Mouse (Mus musculus) adrenal gland, adult (tissue): Measurements from ENCODE around the gene Phb.

Experiments
- DNase-seq, 2 experiments: peaks; one replicate each; pipeline ENCODE4 v3.0.0; 2022 to 2023; ENCODE audit warnings: low spot score in 1 of 2; ENCODE audit not compliant: inconsistent age in 2 of 2

Gene Phb

DNA sequence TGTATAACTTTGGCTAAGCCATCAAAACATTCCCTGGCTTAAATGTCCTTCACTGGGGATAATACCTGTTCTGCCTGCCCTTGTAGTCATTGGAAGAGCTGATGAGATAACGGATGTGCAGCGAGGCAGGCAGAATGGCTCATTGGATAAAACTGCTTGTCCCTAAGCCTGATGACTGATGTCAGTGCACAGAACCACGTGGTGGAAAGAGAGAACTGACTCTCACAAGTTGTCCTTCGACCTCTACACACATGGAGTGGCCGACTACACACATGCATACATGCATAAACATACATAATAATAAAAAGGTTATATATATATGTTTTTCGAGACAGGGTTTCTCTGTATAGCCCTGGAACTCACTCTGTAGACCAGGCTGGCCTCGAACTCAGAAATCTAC, 43.7 kb downstream of the Phb start:
- DNase-seq: no peak

DNA sequence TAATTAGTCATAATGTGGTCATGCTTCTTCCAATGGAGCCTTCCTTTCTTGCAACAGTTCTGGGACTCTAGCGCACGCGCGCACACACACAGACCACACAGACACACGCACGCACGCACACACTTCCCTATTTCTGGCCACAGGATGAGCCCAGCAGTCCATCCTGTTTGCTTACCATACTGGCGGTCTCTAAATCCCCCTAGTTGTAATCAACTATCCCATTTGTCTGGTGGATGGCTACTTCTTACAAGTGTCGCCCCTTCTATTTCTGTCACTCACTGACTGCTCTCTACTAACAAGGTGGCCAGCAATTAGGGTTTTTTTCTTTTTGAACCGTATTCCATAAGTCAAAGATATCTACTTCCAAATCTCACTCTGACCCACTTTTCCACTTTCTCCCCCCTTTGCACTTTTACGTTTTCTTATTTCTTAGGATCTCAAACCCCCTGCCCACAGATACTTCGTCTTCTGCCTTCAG, 45.4 kb downstream of the Phb start:
- DNase-seq: peak; percentile 57 to 84

DNA sequence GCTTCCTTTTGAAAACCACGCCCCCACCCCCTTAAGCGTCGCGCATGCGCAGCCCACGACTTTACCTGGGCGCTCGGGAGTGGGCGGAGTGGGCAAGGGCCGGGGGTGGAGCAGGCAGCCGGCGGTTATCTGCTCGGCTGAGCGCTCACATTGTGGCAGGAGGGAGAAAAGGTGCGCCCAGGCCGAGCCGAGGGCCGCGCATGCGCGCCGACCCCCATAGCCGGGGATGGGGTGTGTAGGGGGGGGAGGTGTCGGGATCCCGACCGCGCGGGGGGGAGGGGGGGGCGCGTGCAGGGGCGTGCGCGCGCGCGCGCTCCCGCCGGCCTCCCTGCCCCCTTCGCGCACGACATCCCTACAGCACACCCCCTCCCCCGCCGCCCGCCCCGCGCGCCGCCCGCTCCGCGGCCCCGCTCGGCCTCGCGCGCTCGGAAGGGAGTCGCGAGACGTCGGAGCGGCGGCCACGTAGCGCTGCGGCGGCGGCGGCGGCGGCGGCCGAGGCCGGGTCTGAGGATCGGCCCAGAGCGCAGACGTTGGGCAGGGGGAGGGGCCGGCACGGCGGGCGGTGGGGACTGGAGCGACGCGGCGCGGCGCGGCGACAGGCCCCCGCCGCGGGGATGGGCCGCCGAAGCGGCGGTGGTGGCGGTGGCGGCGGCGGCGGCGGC, 45.9 kb downstream of the Phb start, which contains the start of gene Zfp652:
Zfp652 (plus strand) TSS at position 111 of the 662 bp plus-strand sequence.
- DNase-seq: peak; percentile 91 to 96

DNA sequence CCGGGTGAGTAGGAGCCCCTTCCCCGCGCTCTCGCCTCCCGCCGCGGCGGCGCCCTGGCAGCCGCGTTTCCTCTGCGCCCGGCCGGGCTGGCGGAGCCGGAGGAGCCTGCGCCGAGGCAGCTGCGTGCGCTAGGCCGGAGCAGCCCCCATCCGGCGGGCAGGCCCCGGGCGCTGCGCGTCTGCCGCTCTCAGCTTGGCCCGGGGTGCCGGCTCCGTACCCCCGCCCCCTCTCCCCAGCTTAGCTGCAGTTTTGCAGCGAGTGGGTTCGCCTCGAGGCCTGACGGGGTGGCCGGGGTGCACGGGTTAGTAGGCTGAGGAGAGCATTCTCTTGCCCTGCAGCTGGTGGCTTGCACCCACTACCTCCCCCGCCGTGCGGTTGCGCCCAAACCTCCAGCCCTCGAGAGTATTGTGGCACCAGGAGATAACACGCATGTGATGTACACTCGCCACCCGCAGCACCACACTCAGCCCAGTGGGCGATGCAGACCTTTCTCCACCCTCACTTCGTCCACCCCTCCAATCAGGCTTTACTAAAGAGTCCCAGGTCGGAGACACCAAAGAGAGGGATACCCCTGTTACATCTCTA, 46.6 kb downstream of the Phb start:
- peak; percentile 64 to 85 for DNase-seq

DNA sequence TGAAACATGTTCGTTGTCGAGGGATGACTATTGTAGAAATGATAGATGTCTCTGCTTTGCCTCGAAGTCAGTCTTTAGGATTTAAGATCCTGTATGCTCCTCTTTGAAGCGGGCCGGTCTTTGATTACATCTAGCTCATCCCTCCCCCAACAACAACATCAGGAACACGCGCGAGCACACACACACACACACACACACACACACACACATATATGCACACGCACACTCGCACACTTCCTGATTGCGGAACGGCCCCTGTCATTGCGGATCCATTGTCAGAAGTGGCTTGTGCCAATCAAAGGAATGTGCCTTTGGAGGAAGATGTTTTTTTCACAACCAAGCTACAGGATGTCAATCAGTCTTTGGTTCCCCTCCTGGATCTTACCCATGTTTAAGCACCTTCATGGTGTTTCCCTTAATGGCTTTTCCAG, 47.1 kb downstream of the Phb start:
- DNase-seq: peak in 1 of 2 experiments; percentile 26

DNA sequence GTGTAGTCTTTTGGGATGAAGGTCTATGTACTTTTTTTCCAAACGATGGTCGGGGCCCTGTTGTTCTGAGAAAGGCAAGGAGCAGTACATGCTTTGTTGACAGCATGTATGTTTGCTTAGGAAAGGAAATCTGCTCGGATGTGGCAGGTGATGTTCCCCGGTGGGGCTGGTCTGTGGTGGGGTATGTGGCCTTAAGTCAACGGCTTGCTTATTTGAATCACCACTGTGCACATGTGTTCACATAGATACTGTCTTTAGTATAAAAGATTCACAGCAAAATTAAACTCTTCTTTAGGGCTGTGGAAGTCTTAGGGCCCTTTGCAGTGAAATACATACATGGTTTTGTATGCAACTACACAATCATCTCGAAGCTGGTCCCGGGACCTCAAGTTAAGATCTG, 47.7 kb downstream of the Phb start:
- DNase-seq: no peak

DNA sequence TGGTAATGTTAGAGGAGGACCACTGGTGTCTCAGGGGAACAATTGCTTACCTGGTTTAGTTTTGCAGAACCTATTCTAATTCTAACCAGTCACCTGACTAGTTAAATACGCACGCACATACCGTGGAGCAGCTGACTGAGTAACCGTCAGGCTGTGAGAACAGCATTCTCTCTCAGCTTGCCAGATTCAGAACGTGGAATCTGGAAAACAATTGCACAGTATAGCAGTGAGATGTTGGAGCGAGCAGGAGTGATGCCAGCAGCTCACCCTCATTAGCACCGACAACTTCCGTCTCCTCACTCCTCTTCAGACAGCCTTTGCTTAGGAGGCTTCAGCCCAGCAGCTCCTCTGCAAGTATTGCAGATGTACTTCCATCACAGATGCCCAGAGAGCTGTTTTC, 49.4 kb downstream of the Phb start:
- no peak for DNase-seq

DNA sequence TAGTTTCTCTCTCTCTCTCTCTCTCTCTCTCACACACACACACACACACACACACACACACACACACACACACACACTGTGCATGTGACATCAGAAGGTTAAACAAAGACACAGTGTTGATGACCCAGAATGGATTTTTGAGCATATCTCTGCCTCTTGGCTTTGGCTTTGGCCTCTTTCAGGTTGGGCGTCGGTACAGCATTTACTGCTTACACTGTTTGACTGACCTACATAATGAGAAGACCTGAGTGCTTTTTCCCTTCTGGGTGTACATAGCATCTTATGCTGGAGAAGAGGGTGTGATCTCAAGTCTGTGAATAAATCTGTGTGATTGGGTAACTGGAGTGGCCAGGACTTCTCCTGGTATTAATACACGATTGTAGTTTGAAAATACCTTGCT, 52.6 kb downstream of the Phb start:
- no peak for DNase-seq

DNA sequence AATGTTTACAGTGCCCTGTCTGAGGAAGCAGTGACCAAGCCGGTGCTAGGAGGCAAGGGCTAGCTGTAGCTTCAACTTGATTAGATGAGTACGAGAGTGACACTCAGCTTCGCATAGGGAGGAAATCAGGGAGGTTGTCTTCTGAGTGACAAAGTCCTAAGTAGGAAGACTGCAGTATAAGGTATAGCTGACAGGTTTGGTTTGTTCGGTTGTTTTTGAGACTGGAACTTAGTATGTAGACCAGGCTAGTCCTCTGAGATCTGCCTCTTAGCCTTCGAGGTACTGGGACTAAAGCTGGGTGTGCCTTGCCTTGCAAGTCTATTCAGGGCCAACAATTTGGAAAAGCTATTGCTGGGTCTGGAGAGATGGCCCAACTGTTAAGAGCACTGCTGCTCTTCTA, 56.5 kb downstream of the Phb start, which contains the start of gene B130006D01Rik:
B130006D01Rik (plus strand) TSS at position 301 of the 400 bp plus-strand sequence.
- no peak for DNase-seq

DNA sequence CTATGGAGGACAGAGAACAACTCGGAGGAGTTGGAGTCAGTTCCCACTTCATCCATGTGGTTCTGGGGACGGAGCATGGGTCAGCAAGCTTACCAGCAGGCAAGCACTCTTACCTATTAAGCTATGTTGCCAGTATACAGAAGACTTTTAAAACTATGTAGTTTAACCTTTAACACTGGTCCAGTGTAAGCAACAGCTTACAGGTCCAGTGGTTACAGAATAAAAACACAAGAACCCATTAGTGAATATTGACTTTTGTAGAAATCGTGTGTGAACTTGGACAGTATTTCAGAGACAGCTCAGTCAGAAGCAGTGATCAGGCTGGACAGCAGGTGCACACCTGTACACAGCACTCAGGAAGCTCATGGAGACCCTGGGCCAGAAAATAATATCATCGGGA, 57.7 kb downstream of the Phb start:
- DNase-seq: no peak

DNA sequence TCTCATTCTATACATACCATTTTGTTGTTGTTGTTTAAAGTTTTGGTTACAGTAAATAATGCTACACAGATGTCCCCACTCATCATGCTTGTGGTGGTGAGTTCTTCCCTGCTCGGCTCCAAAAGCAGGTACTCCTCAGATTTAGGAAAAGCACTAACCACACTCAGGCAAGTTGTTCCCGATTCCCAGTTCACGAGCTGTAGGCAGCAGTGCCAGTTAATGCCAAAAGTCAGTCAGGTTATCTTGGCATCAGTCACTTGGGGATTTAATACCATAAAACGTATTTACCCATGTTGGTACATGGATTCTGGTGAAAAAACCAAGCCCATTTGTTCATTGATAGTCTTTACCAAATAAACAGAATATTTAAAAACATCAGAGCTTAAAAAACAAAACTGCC, 59.4 kb downstream of the Phb start:
- DNase-seq: no peak

DNA sequence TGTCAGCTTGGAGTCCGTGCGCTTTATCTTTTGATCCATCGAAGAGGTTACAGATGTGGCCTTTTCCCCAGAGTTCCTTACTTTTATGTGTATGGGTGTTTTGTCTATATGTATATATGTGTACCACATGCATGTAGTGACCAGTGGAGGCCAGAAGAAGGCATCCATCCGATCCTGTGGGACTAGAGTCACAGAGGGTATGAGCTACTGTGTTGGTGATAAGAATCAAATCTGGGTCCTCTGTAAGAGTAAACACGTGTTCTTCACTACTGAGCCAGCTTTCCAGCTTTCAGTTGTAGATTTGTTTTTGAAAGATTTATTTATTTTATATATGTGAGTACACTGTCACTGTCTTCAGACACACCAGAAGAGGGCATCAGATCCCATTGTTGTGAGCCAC, 61.2 kb downstream of the Phb start:
- no peak for DNase-seq

DNA sequence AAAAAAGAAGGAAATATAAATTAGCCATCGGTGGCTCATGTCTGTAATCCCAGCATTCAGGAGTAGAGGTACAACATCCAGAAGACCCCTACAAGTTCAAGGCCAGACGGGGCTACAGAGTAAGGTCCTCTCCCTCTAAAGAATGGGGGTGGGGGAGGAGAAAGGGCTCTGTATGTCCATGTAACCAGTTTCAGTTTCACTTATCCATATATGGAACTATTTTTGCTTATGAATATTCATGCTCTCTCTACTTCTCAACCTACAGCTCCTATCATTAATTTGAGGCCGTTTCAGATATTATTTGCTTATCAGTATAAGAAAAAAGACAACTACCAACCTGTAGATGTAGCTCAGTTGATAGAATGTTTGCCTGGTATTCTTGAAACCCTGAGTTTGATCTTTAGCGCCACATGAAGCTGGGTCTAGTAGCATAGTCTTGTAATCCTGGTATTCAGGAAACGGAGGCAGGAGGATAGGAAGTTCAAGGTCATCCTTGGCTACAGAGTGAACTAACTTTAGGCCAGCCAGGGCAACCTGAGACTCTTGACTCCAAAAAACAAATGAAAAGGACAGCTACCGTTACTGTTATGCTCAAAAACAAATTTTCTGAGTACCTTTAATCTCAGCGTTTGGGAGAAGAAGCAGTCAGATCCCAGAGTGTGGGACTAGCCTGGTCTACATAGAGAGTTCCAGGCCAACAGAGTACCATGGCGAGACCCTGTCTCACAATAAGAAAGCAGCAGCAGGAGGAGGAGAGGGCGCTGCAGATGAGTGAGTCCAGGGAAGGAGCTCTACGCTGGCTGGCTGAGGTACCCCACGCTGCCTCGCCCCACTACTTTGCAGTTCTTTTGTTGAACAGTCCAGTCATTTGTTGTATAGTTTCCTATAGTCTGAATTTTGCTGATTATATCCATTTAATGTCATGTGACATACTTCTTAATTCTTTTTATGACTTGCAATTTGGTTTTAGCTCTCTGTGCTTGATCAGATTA, 62.5 kb downstream of the Phb start:
- no peak for DNase-seq
